Mouse (Mus musculus): ENCODE data around the gene Olfr1290. TPM values are rescaled to one million over a fixed set of nuclear protein-coding genes. Genes with fewer than 3 reads are reported as not detected.

Gene Olfr1290
- polyA plus RNA-seq (2014; fragmentation: Nextera tagmentation; extraction: Ambion mirVana): 0.16 TPM in 1 of 2 replicates, not detected in the other

DNA sequence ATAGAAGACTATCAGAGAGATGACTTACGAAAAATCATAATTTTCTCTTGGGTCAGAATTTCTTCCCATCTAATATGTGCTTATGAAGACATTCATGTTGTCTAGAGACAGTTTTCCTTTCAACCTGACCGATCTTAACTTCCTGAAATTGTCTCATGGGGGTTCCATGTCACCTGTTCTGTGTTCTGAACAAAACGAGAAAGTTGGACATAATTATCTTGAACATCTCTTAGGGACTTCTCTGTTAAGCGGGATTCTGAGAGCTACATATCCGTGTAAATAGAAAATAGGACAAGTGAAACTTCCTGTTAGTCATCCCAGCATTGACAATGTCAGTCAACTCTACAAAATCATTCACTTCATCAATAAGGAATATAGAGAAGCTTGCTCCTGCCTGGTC is at the start of gene Olfr1290:
TSS of gene Olfr1290 (minus strand) at position 101 of the 400 bp plus-strand sequence.
- Histone ChIP-seq H3K4me3 (ENCODE audit: low read depth, low read length) (no peak within 1 kb of the TSS), H3K4me1 (ENCODE audit: control insufficient read depth, insufficient read depth, low read length) (no peaks in the 10 kb centered on the region), H3K27ac (ENCODE audit: low read depth, low read length) (no peak within 1 kb of the TSS), H3K27me3 (ENCODE audit: control insufficient read depth, insufficient read depth, low read length) (no peaks in the 10 kb centered on the region), H3K36me3 (ENCODE audit: control insufficient read depth, insufficient read depth, low read length) (no peaks in the 10 kb centered on the region), H3K9ac (ENCODE audit: low read length) (no peak within 1 kb of the TSS), H3K4me2 (no peak within 1 kb of the TSS), H3K9me3 (ENCODE audit: control insufficient read depth, low read length) (no peaks in the 10 kb centered on the region)
- 84% methylated on average over 5 of the region's 5 CpGs for WGBS
- DNase-seq (ENCODE audit: low spot score, missing footprints): no peak
- no peak for ATAC-seq (ENCODE audit: low FRiP score)

DNA sequence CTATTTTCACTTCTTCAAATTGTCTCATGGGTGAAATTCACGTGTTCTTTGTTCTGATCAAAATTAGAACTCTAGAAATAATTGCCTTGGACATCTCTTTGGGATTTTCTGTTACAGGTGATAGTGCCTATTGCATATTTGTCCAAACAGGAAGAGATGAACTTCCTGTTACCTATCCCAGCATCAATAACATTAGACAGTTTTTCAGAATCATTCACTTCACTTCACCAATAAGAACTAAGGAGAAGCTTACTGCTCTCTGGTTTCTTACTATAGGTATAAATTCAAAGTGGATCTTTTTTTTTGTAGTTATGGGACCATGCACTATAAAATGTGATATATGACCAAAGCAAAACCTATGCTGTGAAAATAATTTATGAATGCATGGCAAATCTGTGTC is 46.6 kb upstream of the Olfr1290 start, which contains the start of gene Olfr1294:
TSS of gene Olfr1294 (minus strand) at position 101 of the 400 bp plus-strand sequence.
- Histone ChIP-seq H3K27me3 (ENCODE audit: control insufficient read depth, insufficient read depth, low read length) (no peaks in the 10 kb centered on the region), H3K4me3 (ENCODE audit: low read depth, low read length) (no peak within 1 kb of the TSS), H3K4me2 (no peak within 1 kb of the TSS), H3K9ac (ENCODE audit: low read length) (no peak within 1 kb of the TSS), H3K4me1 (ENCODE audit: control insufficient read depth, insufficient read depth, low read length) (no peaks in the 10 kb centered on the region), H3K9me3 (ENCODE audit: control insufficient read depth, low read length) (no peaks in the 10 kb centered on the region), H3K36me3 (ENCODE audit: control insufficient read depth, insufficient read depth, low read length) (no peaks in the 10 kb centered on the region), H3K27ac (ENCODE audit: low read depth, low read length) (no peak within 1 kb of the TSS)
- WGBS: 60% methylated on average over 1 of the region's 1 CpGs
- DNase-seq (ENCODE audit: low spot score, missing footprints) (no peak), ATAC-seq (ENCODE audit: low FRiP score) (no peak)

DNA sequence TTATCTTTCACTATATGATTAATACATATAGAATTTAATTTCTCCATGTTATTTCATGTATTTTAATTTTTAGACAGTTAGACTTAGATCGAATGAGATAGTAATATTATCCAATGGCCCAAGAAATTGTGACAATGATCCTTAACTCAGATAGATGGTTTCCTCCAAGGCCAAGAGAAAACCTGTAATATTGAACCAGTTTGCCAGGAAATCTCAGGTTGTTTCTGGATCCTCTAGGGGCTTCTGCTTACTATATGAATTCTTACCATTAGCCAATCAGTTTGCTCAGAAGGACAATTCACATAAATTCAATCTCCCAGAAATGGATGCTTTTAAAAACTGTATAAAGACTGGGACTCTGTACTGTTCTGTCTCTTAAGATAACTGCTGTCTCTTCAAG is 31.3 kb upstream of the Olfr1290 start, which contains the start of gene Olfr1293-ps:
TSS of gene Olfr1293-ps (plus strand) at position 301 of the 400 bp plus-strand sequence.
- Histone ChIP-seq H3K9me3 (ENCODE audit: control insufficient read depth, low read length) (no peaks in the 10 kb centered on the region), H3K4me1 (ENCODE audit: control insufficient read depth, insufficient read depth, low read length) (no peaks in the 10 kb centered on the region), H3K27me3 (ENCODE audit: control insufficient read depth, insufficient read depth, low read length) (no peaks in the 10 kb centered on the region), H3K36me3 (ENCODE audit: control insufficient read depth, insufficient read depth, low read length) (no peaks in the 10 kb centered on the region), H3K4me3 (ENCODE audit: low read depth, low read length) (no peak within 1 kb of the TSS), H3K4me2 (no peak within 1 kb of the TSS), H3K27ac (ENCODE audit: low read depth, low read length) (no peak within 1 kb of the TSS), H3K9ac (ENCODE audit: low read length) (no peak within 1 kb of the TSS)
- DNase-seq (ENCODE audit: low spot score, missing footprints) (no peak), ATAC-seq (ENCODE audit: low FRiP score) (no peak)
- 86% methylated on average over 1 of the region's 1 CpGs for WGBS

DNA sequence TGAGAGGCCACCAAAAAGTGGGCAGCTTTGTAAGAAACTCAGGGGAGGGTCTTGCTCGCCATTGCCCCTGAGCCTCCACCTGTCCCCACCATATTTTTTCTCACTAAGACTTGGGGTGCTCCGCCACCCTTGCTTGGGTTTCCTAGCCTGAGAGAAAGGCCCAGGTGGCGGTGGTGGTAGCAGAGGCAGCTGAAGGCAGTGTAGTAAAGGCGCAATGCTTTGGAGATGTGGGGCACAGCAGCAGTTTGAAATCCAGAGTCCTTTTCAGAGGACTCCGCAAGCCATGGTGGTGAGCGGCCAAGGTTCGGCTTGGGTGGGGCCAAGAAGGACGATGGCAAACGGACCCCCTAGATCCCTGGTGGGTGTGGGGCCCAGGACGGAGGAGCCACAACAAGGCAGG is 23.8 kb upstream of the Olfr1290 start:
- DNase-seq (ENCODE audit: low spot score, missing footprints) (no peak), ATAC-seq (ENCODE audit: low FRiP score) (0 out of 2 replicates have a peak, but pooled peaks have one; percentile 11)
- H3K27ac ChIP-seq (ENCODE audit: low read depth, low read length): no peak overlapping the region
- H3K27me3 ChIP-seq (ENCODE audit: control insufficient read depth, insufficient read depth, low read length): no peaks in the 10 kb centered on the region
- no peaks in the 10 kb centered on the region for H3K4me1 ChIP-seq (ENCODE audit: control insufficient read depth, insufficient read depth, low read length)
- no peaks in the 10 kb centered on the region for H3K36me3 ChIP-seq (ENCODE audit: control insufficient read depth, insufficient read depth, low read length)
- H3K9me3 ChIP-seq (ENCODE audit: control insufficient read depth, low read length): no peaks in the 10 kb centered on the region
- no peak overlapping the region for H3K9ac ChIP-seq (ENCODE audit: low read length)
- no peak overlapping the region for H3K4me3 ChIP-seq (ENCODE audit: low read depth, low read length)
- no peak overlapping the region for H3K4me2 ChIP-seq
- 85% methylated on average over 10 of the region's 10 CpGs for WGBS

DNA sequence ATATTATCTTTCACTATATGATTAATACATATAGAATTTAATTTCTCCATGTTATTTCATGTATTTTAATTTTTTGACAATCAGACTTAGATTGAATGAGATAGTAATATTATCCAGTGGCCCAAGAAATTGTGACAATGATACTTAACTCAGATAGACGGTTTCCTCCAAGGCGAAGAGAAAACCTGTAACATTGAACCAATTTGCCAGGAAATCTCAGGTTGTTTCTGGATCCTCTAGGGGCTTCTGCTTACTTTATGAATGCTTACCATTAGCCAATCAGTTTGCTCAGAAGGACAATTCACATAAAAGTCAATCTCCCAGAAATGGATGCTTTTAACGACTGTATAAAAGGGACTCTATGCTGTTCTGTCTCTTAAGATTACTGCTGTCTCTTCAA is 3.3 kb upstream of the Olfr1290 start, which contains the start of gene Olfr1291-ps1:
TSS of gene Olfr1291-ps1 (plus strand) at position 301 of the 400 bp plus-strand sequence.
- no peaks in the 10 kb centered on the region for H3K4me1 ChIP-seq (ENCODE audit: control insufficient read depth, insufficient read depth, low read length)
- WGBS: 93% methylated on average over 3 of the region's 3 CpGs
- DNase-seq (ENCODE audit: low spot score, missing footprints) (no peak), ATAC-seq (ENCODE audit: low FRiP score) (no peak)
- H3K9me3 ChIP-seq (ENCODE audit: control insufficient read depth, low read length): no peaks in the 10 kb centered on the region
- no peak within 1 kb of the TSS for H3K4me3 ChIP-seq (ENCODE audit: low read depth, low read length)
- no peak within 1 kb of the TSS for H3K27ac ChIP-seq (ENCODE audit: low read depth, low read length)
- no peak within 1 kb of the TSS for H3K9ac ChIP-seq (ENCODE audit: low read length)
- H3K36me3 ChIP-seq (ENCODE audit: control insufficient read depth, insufficient read depth, low read length): no peaks in the 10 kb centered on the region
- H3K27me3 ChIP-seq (ENCODE audit: control insufficient read depth, insufficient read depth, low read length): no peaks in the 10 kb centered on the region
- H3K4me2 ChIP-seq: no peak within 1 kb of the TSS

DNA sequence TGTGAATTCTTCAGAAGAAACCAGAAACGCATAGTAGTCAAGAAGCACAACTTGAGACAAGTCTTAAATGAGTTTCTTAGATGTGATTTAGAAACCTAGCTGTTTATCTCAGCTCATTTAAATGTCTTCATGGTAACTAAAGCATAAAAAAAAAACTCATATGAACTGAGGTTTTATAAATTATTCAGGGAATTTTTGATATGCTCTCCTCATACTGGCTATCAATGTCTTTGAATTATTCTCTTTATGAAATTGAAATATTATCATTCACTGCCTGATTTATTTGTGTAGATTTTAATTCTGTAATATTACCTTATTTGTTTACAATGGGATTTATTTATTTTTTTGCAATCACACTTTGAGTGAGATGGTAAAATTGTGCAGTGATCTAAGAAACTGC is 13.1 kb downstream of the Olfr1290 start, which contains the start of gene Olfr1289:
TSS of gene Olfr1289 (plus strand) at position 301 of the 400 bp plus-strand sequence.
- 86% methylated on average over 1 of the region's 1 CpGs for WGBS
- H3K4me2 ChIP-seq: no peak within 1 kb of the TSS
- no peak for DNase-seq (ENCODE audit: low spot score, missing footprints)

DNA sequence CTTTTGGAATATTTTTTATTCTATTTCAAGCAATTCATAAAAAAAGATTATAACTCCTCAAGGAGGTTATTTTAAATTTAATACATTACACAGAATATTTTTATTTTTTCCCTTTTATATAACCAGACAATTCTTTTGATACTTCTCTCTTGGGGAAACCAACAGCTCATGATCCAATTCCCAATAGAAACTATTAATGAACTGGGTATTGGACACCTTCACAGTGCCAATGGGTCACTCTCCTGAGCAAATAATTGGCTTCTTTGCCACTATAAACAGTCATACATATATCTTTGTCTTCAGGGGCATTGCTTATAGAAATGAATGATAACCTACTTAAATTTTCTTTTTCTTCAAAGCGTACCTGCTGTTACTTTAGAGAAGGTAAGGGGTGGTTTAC is 19.8 kb downstream of the Olfr1290 start, which contains the start of gene Olfr1288:
TSS of gene Olfr1288 (plus strand) at position 301 of the 400 bp plus-strand sequence.
- H3K36me3 ChIP-seq (ENCODE audit: control insufficient read depth, insufficient read depth, low read length): no peaks in the 10 kb centered on the region
- H3K9me3 ChIP-seq (ENCODE audit: control insufficient read depth, low read length): no peaks in the 10 kb centered on the region
- H3K27ac ChIP-seq (ENCODE audit: low read depth, low read length): no peak within 1 kb of the TSS
- no peaks in the 10 kb centered on the region for H3K4me1 ChIP-seq (ENCODE audit: control insufficient read depth, insufficient read depth, low read length)
- ATAC-seq (ENCODE audit: low FRiP score) (no peak), DNase-seq (ENCODE audit: low spot score, missing footprints) (no peak)
- H3K4me3 ChIP-seq (ENCODE audit: low read depth, low read length): no peak within 1 kb of the TSS
- 88% methylated on average over 1 of the region's 1 CpGs for WGBS
- no peak within 1 kb of the TSS for H3K9ac ChIP-seq (ENCODE audit: low read length)
- no peaks in the 10 kb centered on the region for H3K27me3 ChIP-seq (ENCODE audit: control insufficient read depth, insufficient read depth, low read length)
- no peak within 1 kb of the TSS for H3K4me2 ChIP-seq

More for the DNA sequence above, 13.1 kb downstream of the Olfr1290 start, which contains the start of gene Olfr1289:
- Histone ChIP-seq H3K4me1 (ENCODE audit: control insufficient read depth, insufficient read depth, low read length) (no peaks in the 10 kb centered on the region), H3K4me3 (ENCODE audit: low read depth, low read length) (no peak within 1 kb of the TSS), H3K27me3 (ENCODE audit: control insufficient read depth, insufficient read depth, low read length) (no peaks in the 10 kb centered on the region), H3K9ac (ENCODE audit: low read length) (no peak within 1 kb of the TSS), H3K36me3 (ENCODE audit: control insufficient read depth, insufficient read depth, low read length) (no peaks in the 10 kb centered on the region), H3K9me3 (ENCODE audit: control insufficient read depth, low read length) (no peaks in the 10 kb centered on the region), H3K27ac (ENCODE audit: low read depth, low read length) (no peak within 1 kb of the TSS)
- no peak for ATAC-seq (ENCODE audit: low FRiP score)

DNA sequence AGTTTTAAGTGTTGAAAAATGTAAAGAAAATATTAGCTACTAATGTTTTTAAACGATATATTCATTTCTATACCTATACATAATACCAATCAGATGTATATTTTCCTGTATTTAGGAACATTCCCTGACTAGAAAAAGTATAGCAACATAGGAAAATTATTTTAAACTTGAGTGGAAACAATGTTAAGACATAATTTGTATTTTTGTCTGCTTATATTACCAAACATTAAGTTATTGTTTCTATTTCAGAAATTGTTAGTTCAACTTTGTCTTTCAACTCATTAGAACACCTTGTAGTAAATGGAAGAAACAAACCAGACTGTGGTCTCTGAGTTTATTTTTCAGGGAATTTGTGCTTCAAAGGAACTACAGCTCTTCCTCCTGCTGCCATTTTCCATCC is 44.8 kb downstream of the Olfr1290 start, which contains the start of gene Olfr1287:
TSS of gene Olfr1287 (plus strand) at position 301 of the 400 bp plus-strand sequence.
- Histone ChIP-seq H3K4me3 (ENCODE audit: low read depth, low read length) (no peak within 1 kb of the TSS), H3K9me3 (ENCODE audit: control insufficient read depth, low read length) (no peaks in the 10 kb centered on the region), H3K36me3 (ENCODE audit: control insufficient read depth, insufficient read depth, low read length) (no peaks in the 10 kb centered on the region), H3K27ac (ENCODE audit: low read depth, low read length) (no peak within 1 kb of the TSS), H3K4me2 (no peak within 1 kb of the TSS), H3K9ac (ENCODE audit: low read length) (no peak within 1 kb of the TSS), H3K4me1 (ENCODE audit: control insufficient read depth, insufficient read depth, low read length) (no peaks in the 10 kb centered on the region), H3K27me3 (ENCODE audit: control insufficient read depth, insufficient read depth, low read length) (no peaks in the 10 kb centered on the region)
- DNase-seq (ENCODE audit: low spot score, missing footprints) (no peak), ATAC-seq (ENCODE audit: low FRiP score) (no peak)
- WGBS: 76% methylated on average over 1 of the region's 1 CpGs
